8 mouse cellular contexts compared by ENCODE assay signal in genomic region chr7:105527306-105527937, GRCm38 (mm10). TPM values are rescaled to one million over a fixed set of nuclear protein-coding genes. Genes with fewer than 3 reads are reported as not detected.
DNase-seq lines count a peak whose midpoint lies in the region; ATAC-seq and TF ChIP-seq lines count a peak whose summit lies in the region.

No protein-coding gene starts in this region.

- peak; percentile 83 for ATAC-seq in hindbrain, embryonic 15.5 days (ENCODE audit: low FRiP score, low read depth)
- ATAC-seq in limb, embryonic 15.5 days (ENCODE audit: insufficient number of reproducible peaks, low FRiP score, low TSS enrichment, low read depth), result 0 out of 2 replicates have a peak, but pooled peaks have one; percentile 32

- DNase-seq in heart, adult 18-20 months, result peak; percentile 15 to 47
- no peak for DNase-seq in heart, embryonic 10.5 days (ENCODE audit: low spot score)
- DNase-seq in ES-E14 (ENCODE audit: low read depth, low spot score), result no peak
- DNase-seq in embryo, embryonic 11 days, result peak; percentile 68
- DNase-seq in right cerebral cortex, postnatal 10 days (ENCODE audit: low spot score in 2 of 2), result peak; percentile 50 to 59
- no peak for DNase-seq in spleen, adult 18-20 months

- H3K27ac ChIP-seq in heart, embryonic 10.5 days, result no peak overlapping the region
- no peak overlapping the region for H3K27ac ChIP-seq in ES-E14 (ENCODE audit: insufficient read depth, low read depth, low read length, poor library complexity, severe bottlenecking)
- H3K27ac ChIP-seq in hindbrain, embryonic 15.5 days (replicated peaks), result no peak overlapping the region
- H3K27ac ChIP-seq in limb, embryonic 15.5 days, result no peak overlapping the region

- no peaks in the 10 kb centered on the region for H3K27me3 ChIP-seq in heart, embryonic 10.5 days (ENCODE audit: insufficient read depth, poor library complexity, severe bottlenecking)
- no peaks in the 10 kb centered on the region for H3K27me3 ChIP-seq in hindbrain, embryonic 15.5 days
- no peaks in the 10 kb centered on the region for H3K27me3 ChIP-seq in limb, embryonic 15.5 days

- H3K9me3 ChIP-seq in heart, embryonic 10.5 days, result no peaks in the 10 kb centered on the region
- no peaks in the 10 kb centered on the region for H3K9me3 ChIP-seq in ES-E14 (ENCODE audit: control insufficient read depth, insufficient read depth, low read depth, low read length)
- H3K9me3 ChIP-seq in hindbrain, embryonic 15.5 days, result no peaks in the 10 kb centered on the region
- no peaks in the 10 kb centered on the region for H3K9me3 ChIP-seq in limb, embryonic 15.5 days

- H3K4me2 ChIP-seq in hindbrain, embryonic 15.5 days, result no peak overlapping the region
- H3K4me2 ChIP-seq in limb, embryonic 15.5 days, result no peak overlapping the region

- H3K36me3 ChIP-seq in heart, embryonic 10.5 days, result no peaks in the 10 kb centered on the region
- no peaks in the 10 kb centered on the region for H3K36me3 ChIP-seq in ES-E14 (ENCODE audit: control insufficient read depth, insufficient read depth, low read length, poor library complexity, severe bottlenecking)
- H3K36me3 ChIP-seq in hindbrain, embryonic 15.5 days, result no peaks in the 10 kb centered on the region
- H3K36me3 ChIP-seq in limb, embryonic 15.5 days, result no peaks in the 10 kb centered on the region

- H3K4me1 ChIP-seq in heart, embryonic 10.5 days, result no peaks in the 10 kb centered on the region
- no peaks in the 10 kb centered on the region for H3K4me1 ChIP-seq in ES-E14 (ENCODE audit: control insufficient read depth in 2 of 2, insufficient read depth in 2 of 2, low read length in 2 of 2, poor library complexity in 1 of 2)
- H3K4me1 ChIP-seq in hindbrain, embryonic 15.5 days (replicated peaks), result no peaks in the 10 kb centered on the region
- H3K4me1 ChIP-seq in limb, embryonic 15.5 days, result no peaks in the 10 kb centered on the region

- H3K9ac ChIP-seq in ES-E14 (ENCODE audit: insufficient read depth, low read depth, low read length, poor library complexity, severe bottlenecking), result no peak overlapping the region
- no peak overlapping the region for H3K9ac ChIP-seq in hindbrain, embryonic 15.5 days
- no peak overlapping the region for H3K9ac ChIP-seq in limb, embryonic 15.5 days

- in situ Hi-C loops in ES-E14 (cut with MboI; ENCODE audit: low sequenced_read_pairs in 2 of 2, unreplicated experiment in 2 of 2), result no loop called here

- WGBS in heart, embryonic 10.5 days, result 64% methylated on average over 1 of the region's 1 CpGs
- 70% methylated on average over 1 of the region's 1 CpGs for WGBS in hindbrain, embryonic 15.5 days
- WGBS in limb, embryonic 15.5 days, result 55% methylated on average over 1 of the region's 1 CpGs

- H3K4me3 ChIP-seq in heart, embryonic 10.5 days, result no peak overlapping the region
- H3K4me3 ChIP-seq in ES-E14 (ENCODE audit: insufficient read depth in 1 of 2, low read depth in 1 of 2, low read length in 2 of 2, poor library complexity in 1 of 2, severe bottlenecking in 1 of 2), result no peak overlapping the region
- H3K4me3 ChIP-seq in hindbrain, embryonic 15.5 days, result no peak overlapping the region
- H3K4me3 ChIP-seq in limb, embryonic 15.5 days, result no peak overlapping the region

TF ChIP-seq in ES-E14, 5 proteins besides CTCF, POLR2A, EP300 and RAD21:
- TF ChIP-seq CHD2 (IDR thresholded peaks at IDR 0.05; ENCODE audit: low read depth, low read length), result no peak
- TF ChIP-seq ZC3H11A (IDR thresholded peaks at IDR 0.05; ENCODE audit: borderline replicate concordance, low read depth, low read length), result peak; percentile 57; the same call in 1 of the 2 replicates
- no peak for TF ChIP-seq MAFK (IDR thresholded peaks at IDR 0.05; ENCODE audit: insufficient read depth, low read depth, low read length)

RNA-seq across cellular contexts. Expression of gene Smpd1, which starts 26.7 kb away (rescaled TPM):
- 100 to 1,000 TPM; 170 to 189 TPM for total RNA-seq in heart, adult 18-20 months (2021)
- polyA plus RNA-seq in heart, embryonic 10.5 days (2016; fragmentation: Nextera tagmentation; extraction: Ambion mirVana), result 39.9 and 60.4 TPM in 2 replicates
- total RNA-seq in ES-E14 (2012; rRNA removed), result 19.4 and 22.8 TPM in 2 replicates
- 88.5 and 94.2 TPM in 2 replicates for polyA plus RNA-seq in hindbrain, embryonic 15.5 days (2015; fragmentation: Nextera tagmentation; extraction: Ambion mirVana)
- 62.6 and 65.0 TPM in 2 replicates for polyA plus RNA-seq in limb, embryonic 15.5 days (2015; fragmentation: Nextera tagmentation; extraction: Ambion mirVana)

RNA-seq across cellular contexts. Expression of gene Cavin3, which starts 45.3 kb away (rescaled TPM):
- total RNA-seq in heart, adult 18-20 months (2021), result 10 to 100 TPM; 20.0 to 20.7 TPM
- polyA plus RNA-seq in heart, embryonic 10.5 days (2016; fragmentation: Nextera tagmentation; extraction: Ambion mirVana), result 67.0 and 74.0 TPM in 2 replicates
- total RNA-seq in ES-E14 (2012; rRNA removed), result 2.0 and 5.3 TPM in 2 replicates
- 37.6 and 41.2 TPM in 2 replicates for polyA plus RNA-seq in hindbrain, embryonic 15.5 days (2015; fragmentation: Nextera tagmentation; extraction: Ambion mirVana)
- 141 and 162 TPM in 2 replicates for polyA plus RNA-seq in limb, embryonic 15.5 days (2015; fragmentation: Nextera tagmentation; extraction: Ambion mirVana)

RNA-seq across cellular contexts. Expression of gene Apbb1, which starts 54.0 kb away (rescaled TPM):
- 100 to 1,000 TPM; 119 to 124 TPM for total RNA-seq in heart, adult 18-20 months (2021)
- 68.6 and 70.6 TPM in 2 replicates for polyA plus RNA-seq in heart, embryonic 10.5 days (2016; fragmentation: Nextera tagmentation; extraction: Ambion mirVana)
- 14.2 and 19.9 TPM in 2 replicates for total RNA-seq in ES-E14 (2012; rRNA removed)
- 294 and 330 TPM in 2 replicates for polyA plus RNA-seq in hindbrain, embryonic 15.5 days (2015; fragmentation: Nextera tagmentation; extraction: Ambion mirVana)
- 37.4 and 38.2 TPM in 2 replicates for polyA plus RNA-seq in limb, embryonic 15.5 days (2015; fragmentation: Nextera tagmentation; extraction: Ambion mirVana)

Comparison
In these comparisons a context has a peak if more than half of its experiments do, and no peak if none do; other contexts are left out.
1. DNase-seq: peak in heart, adult 18-20 months (2 of 2), embryo, embryonic 11 days (single experiment) and right cerebral cortex, postnatal 10 days (2 of 2); none in heart, embryonic 10.5 days (single experiment), ES-E14 (single experiment) and spleen, adult 18-20 months (0 of 2).